Mouse (Mus musculus): ENCODE data around the gene Slc9a9.

GRCm38 (mm10) chr9:95184453-95184852, 514.7 kb downstream of the Slc9a9 start:
- TF ChIP-seq GATA1 (IDR thresholded peaks at IDR 0.05; ENCODE audit: borderline replicate concordance, low read length) (no peak), FLI1 (IDR thresholded peaks at IDR 0.05; ENCODE audit: low read length) (no peak)

Data from megakaryocyte, embryonic 14.5 days (primary cell).